9 mouse cellular contexts compared by ENCODE assay signal in the genomic region with DNA sequence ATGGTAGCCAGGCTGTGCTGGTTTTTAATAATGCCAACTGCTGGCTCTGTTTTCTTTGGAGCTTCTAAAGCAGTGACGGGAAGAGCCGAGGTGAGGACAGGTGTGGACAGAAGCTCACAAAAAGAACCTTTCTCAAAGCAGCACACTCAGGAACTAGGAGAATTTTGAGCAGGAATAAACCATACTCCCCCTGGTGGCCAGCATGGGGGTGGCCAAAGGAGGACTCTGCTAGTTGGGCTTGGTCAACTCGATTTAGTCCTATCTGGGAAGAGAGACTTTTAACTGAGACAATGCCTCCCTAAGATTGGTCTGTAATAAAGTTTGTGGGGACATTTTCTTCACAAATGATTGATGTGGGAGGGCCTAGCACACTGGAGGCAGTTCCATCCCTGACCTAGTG. TPM values are rescaled to one million over a fixed set of nuclear protein-coding genes. Genes with fewer than 3 reads are reported as not detected.
DNase-seq lines count a peak whose midpoint lies in the region; ATAC-seq and TF ChIP-seq lines count a peak whose summit lies in the region.
"Had no signal": no experiment of that assay in that cellular context is flagged by ENCODE, and none has a peak within 500 bp of the region (broad histone marks: within the 10 kb centered on the region; RNA-seq: fewer than 3 reads in every experiment).

No protein-coding gene starts in this region.

- no peaks in the 10 kb centered on the region for H3K9me3 ChIP-seq in E14TG2a.4 (ENCODE audit: low read length)
- H3K9me3 ChIP-seq: limb, embryonic 15.5 days had no signal

- peaks cover 29% of the 10 kb centered on the region for H3K79me2 ChIP-seq in macrophage (ENCODE audit: inconsistent target)

- H3K27ac ChIP-seq in macrophage: peak overlapping the region; percentile 43; the same call in 1 of the 2 replicates
- H3K27ac ChIP-seq: limb, embryonic 15.5 days had no signal

- no peak for ATAC-seq in cerebellum, adult (ENCODE audit: insufficient number of reproducible peaks, low FRiP score, low TSS enrichment)

- WGBS in macrophage (ENCODE audit: missing documents): 38% methylated on average over 3 of the region's 3 CpGs

- peak; percentile 52 for DNase-seq in cerebellum, adult 11 months
- peak; percentile 59 for DNase-seq in c-Kit-positive CD71-positive TER-119-positive erythroid progenitor cells, embryonic 14.5 days (ENCODE audit: low spot score)
- DNase-seq in gastrocnemius, adult 8-10 months (ENCODE audit: low spot score in 2 of 2): peak; percentile 29 to 43
- peak; percentile 58 to 72 for DNase-seq in layer of hippocampus, postnatal 10 days (ENCODE audit: low spot score in 2 of 2)
- DNase-seq in spleen, postnatal 14 days (ENCODE audit: low spot score in 2 of 2): peak; percentile 33 to 57

- no peaks in the 10 kb centered on the region for H3K27me3 ChIP-seq in E14TG2a.4 (ENCODE audit: insufficient read depth, low read length)
- H3K27me3 ChIP-seq: limb, embryonic 15.5 days had no signal

- peaks cover 60% of the 10 kb centered on the region for H3K4me1 ChIP-seq in E14TG2a.4 (replicated peaks; ENCODE audit: low read depth, low read length)

- peak overlapping the region; percentile 18 for H3K4me3 ChIP-seq in E14TG2a.4 (replicated peaks; ENCODE audit: low read length)
- no peak overlapping the region for H3K4me3 ChIP-seq in macrophage (ENCODE audit: inconsistent target)

- peak; percentile 96 for TF ChIP-seq CTCF in E14TG2a.4 (conservative IDR thresholded peaks at IDR 0.05; ENCODE audit: low read length)

- peaks cover 25% of the 10 kb centered on the region for H3K36me3 ChIP-seq in E14TG2a.4 (ENCODE audit: insufficient read depth, low read length)
- no peaks in the 10 kb centered on the region for H3K36me3 ChIP-seq in macrophage (ENCODE audit: inconsistent target)

RNA-seq across cellular contexts. Expression of gene Mapk9, which starts 1.6 kb away (rescaled TPM):
- 10 to 100 TPM; 45.2 to 65.2 (median 53.8) TPM for total RNA-seq in gastrocnemius, adult 8-10 months (2022)
- total RNA-seq in layer of hippocampus, postnatal 10 days (2021): 100 to 1,000 TPM; 151 to 152 TPM
- total RNA-seq in macrophage (2018; cell fraction: chromatin; rRNA removed): 100 to 1,000 TPM in 11 of 26 experiments, 10 to 100 TPM in 15; 31.7 to 162 (median 87.4) TPM
- total RNA-seq in macrophage (2018; cell fraction: cytosol; rRNA removed): 10 to 100 TPM; 24.5 to 64.3 (median 38.0) TPM
- total RNA-seq in macrophage (2018; cell fraction: nucleus; rRNA removed): 100 to 1,000 TPM in 4 of 26 experiments, 10 to 100 TPM in 22; 24.4 to 131 (median 68.5) TPM
- 33.3 to 49.2 TPM (median 41.3 TPM) in 3 replicates for polyA plus RNA-seq in macrophage (2018)

RNA-seq across cellular contexts. Expression of gene Gfpt2, which starts 51.0 kb away (rescaled TPM):
- total RNA-seq in gastrocnemius, adult 8-10 months (2022): 1 to 10 TPM; 3.0 to 6.9 (median 5.8) TPM
- 1 to 10 TPM; 6.1 to 6.7 TPM for total RNA-seq in layer of hippocampus, postnatal 10 days (2021)
- total RNA-seq in macrophage (2018; cell fraction: chromatin; rRNA removed): 1 to 10 TPM in 4 of 26 experiments, under 1 TPM in 2, not detected in 20; 0.35 to 5.1 (median 2.1) TPM
- total RNA-seq in macrophage (2018; cell fraction: cytosol; rRNA removed): 1 to 10 TPM in 1 of 26 experiments, under 1 TPM in 5, not detected in 20; 0.03 to 1.1 (median 0.18) TPM
- total RNA-seq in macrophage (2018; cell fraction: nucleus; rRNA removed): 1 to 10 TPM in 2 of 26 experiments, under 1 TPM in 3, not detected in 21; 0.24 to 1.7 (median 0.68) TPM
- not detected in 3 replicates for polyA plus RNA-seq in macrophage (2018)

RNA-seq across cellular contexts. Expression of gene Rasgef1c, which starts 56.7 kb away (rescaled TPM):
- under 1 TPM in 2 of 4 experiments, not detected in 2; 0.24 to 0.43 TPM for total RNA-seq in gastrocnemius, adult 8-10 months (2022)
- total RNA-seq in layer of hippocampus, postnatal 10 days (2021): 1 to 10 TPM; 4.0 to 4.7 TPM
- not detected for total RNA-seq in macrophage (2018; cell fraction: chromatin; rRNA removed)
- total RNA-seq in macrophage (2018; cell fraction: cytosol; rRNA removed): not detected
- not detected for total RNA-seq in macrophage (2018; cell fraction: nucleus; rRNA removed)
- polyA plus RNA-seq in macrophage (2018): not detected in 3 replicates
